Mouse (Mus musculus) ES-Bruce4 (cell line): ENCODE measurements around the gene Gbp2b.

ENCODE experiments used
- EP300 ChIP-seq: IDR thresholded peaks from 2 replicates; pipeline ENCODE4 v1.6.1; 2011; ENCODE audit warnings: low read depth, low read length; ENCODE audit not compliant: insufficient read depth
- POLR2A ChIP-seq: IDR thresholded peaks from one replicate; pipeline ENCODE4 v1.8.1; 2011; ENCODE audit warnings: low read length; ENCODE audit not compliant: insufficient read depth

GRCm38 (mm10) chr3:142587386-142587785, 7.3 kb upstream of the Gbp2b start:
- TF ChIP-seq EP300, result no peak
- TF ChIP-seq POLR2A, result no peak
